Mouse (Mus musculus) heart, postnatal 36 days (tissue): ENCODE data around the gene Sirt6. TPM values are rescaled to one million over a fixed set of nuclear protein-coding genes. Genes with fewer than 3 reads are reported as not detected.

Experiments used
- total RNA-seq, 2 experiments: library from RNA; stranded (reverse); gene quantifications; 2 replicates each; pipeline ENCODE4 v1.2.3; 2021

Sirt6 gene
- total RNA-seq, 2 experiments from 2014 or later: 6.5 to 7.2 TPM

Other genes with a start within 250 kb of the Sirt6 start
- 10 to 100 TPM; 27.8 to 29.4 TPM for gene Fzr1, start 249.3 kb downstream of the Sirt6 start, total RNA-seq
- gene Dohh, start 243.4 kb downstream of the Sirt6 start, total RNA-seq: 10 to 100 TPM; 50.3 to 52.2 TPM
- 1 to 10 TPM; 1.1 to 2.0 TPM for gene Gm48551, start 243.3 kb downstream of the Sirt6 start, total RNA-seq
- gene Gm48552, start 238.8 kb downstream of the Sirt6 start, total RNA-seq: under 1 TPM in 1 of 2 experiments, not detected in 1; 0.62 TPM
- 1 to 10 TPM; 2.2 to 2.4 TPM for gene Smim24, start 234.7 kb downstream of the Sirt6 start, total RNA-seq
- gene Nfic, start 172.2 kb downstream of the Sirt6 start, total RNA-seq: 100 to 1,000 TPM; 115 to 133 TPM
- under 1 TPM in 1 of 2 experiments, not detected in 1; 0.24 TPM for gene Celf5, start 145.1 kb downstream of the Sirt6 start, total RNA-seq
- 10 to 100 TPM; 61.9 to 63.9 TPM for gene Ncln, start 131.4 kb downstream of the Sirt6 start, total RNA-seq
- gene S1pr4, start 127.7 kb downstream of the Sirt6 start, total RNA-seq: 1 to 10 TPM in 1 of 2 experiments, under 1 TPM in 1; 0.61 to 1.3 TPM
- under 1 TPM; 0.73 to 0.78 TPM for gene Gna15, start 103.6 kb downstream of the Sirt6 start, total RNA-seq
- 10 to 100 TPM; 50.7 to 51.7 TPM for gene Gna11, start 82.6 kb downstream of the Sirt6 start, total RNA-seq
- 1,000 to 10,000 TPM in 1 of 2 experiments, 100 to 1,000 TPM in 1; 977 to 1,076 TPM for gene Aes, start 68.3 kb downstream of the Sirt6 start, total RNA-seq
- gene Tle2, start 53.2 kb downstream of the Sirt6 start, total RNA-seq: 10 to 100 TPM in 1 of 2 experiments, 1 to 10 TPM in 1; 7.5 to 11.5 TPM
- gene Tle6, start 26.7 kb downstream of the Sirt6 start, total RNA-seq: 1 to 10 TPM; 7.5 to 8.5 TPM
- 1 to 10 TPM; 2.6 to 2.7 TPM for gene BC025920, start 21.5 kb downstream of the Sirt6 start, total RNA-seq
- gene Ankrd24, start 743 bp upstream of the Sirt6 start, total RNA-seq: 10 to 100 TPM in 1 of 2 experiments, 1 to 10 TPM in 1; 8.0 to 11.7 TPM
- gene Gm10778, start 21.3 kb upstream of the Sirt6 start, total RNA-seq: 1 to 10 TPM; 1.7 to 2.5 TPM
- gene Zfp433, start 77.0 kb upstream of the Sirt6 start, total RNA-seq: 1 to 10 TPM; 3.4 to 3.7 TPM
- 1 to 10 TPM; 1.5 to 1.8 TPM for gene Gm3055, start 143.4 kb upstream of the Sirt6 start, total RNA-seq
- 1 to 10 TPM; 1.7 to 2.1 TPM for gene Gm4767, start 184.4 kb upstream of the Sirt6 start, total RNA-seq
- gene Gm32687, start 236.1 kb upstream of the Sirt6 start, total RNA-seq: 1 to 10 TPM; 2.0 to 2.2 TPM